Mouse (Mus musculus) T-cell, adult 2 months (primary cell): Measurements from ENCODE around the gene Eral1.

ENCODE experiments used
- DNase-seq: peaks from one replicate; pipeline ENCODE4 v3.0.0; 2022; ENCODE audit warnings: low spot score

The Eral1 gene

DNA sequence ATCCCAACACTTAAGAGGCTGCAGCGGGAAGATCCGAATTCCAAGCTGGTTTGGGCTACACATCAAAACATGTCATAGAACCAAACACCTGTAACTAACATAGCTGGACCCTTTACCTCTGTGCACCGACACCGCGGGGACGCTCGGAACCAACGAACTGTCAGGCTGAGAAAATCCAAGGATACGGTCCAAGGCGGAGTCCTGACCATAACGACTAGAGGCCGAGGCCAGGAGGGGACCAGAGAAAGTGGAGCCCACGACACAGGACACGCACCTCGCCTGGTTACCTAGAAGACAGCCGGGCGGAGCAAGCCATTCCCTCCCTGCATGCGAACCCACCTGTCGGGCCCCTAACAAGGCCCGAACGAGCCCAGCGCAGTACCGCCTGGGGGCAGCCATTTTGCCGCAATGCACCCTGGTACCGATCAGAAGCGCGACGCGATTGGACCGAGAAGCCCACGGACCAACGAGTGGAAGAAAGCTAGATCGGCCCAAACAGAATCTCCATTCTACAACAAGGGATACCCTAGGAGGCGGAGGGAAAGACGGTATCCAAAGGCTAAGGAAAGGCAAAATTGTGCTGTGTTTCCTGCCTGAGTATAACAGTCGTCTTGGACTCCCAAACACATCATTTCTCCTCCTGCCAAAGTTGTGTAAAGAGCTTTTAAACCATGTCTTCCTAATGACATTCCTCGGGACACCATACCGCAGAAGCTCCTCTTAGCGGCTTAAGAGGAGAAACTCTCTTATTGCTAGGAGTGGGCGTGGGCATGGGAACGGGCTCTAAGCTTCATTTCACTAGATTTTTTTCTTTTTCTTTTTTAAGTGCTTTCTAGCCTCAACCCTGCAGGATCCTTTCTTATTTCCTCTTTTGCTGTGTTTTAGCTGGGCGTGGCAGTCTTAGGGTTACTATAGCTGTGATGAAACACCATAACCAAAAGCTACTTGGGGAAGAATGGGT, at the start of gene Eral1:
Gene Eral1 (minus strand): TSS at position 423 of the 961 bp plus-strand sequence.
- DNase-seq, result peak; percentile 76

DNA sequence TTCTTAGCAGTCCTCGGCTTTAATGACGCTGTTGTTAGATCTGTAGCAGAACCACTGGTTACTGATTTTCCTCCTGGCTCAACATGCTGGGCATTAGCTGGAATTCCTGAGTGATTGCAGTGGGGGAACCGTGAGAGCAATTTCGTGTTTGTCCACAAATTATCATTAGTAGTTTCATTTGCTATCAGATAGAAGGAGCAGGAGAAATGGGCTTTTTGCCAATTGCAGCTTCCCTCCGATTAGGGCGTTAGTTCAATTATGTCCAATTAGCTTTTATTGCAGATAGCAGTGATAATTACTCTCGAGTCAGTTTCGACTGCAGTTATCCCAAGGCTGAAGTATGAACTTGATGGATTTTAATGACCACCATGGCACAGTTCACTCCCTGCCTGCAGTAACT, 49.3 kb upstream of the Eral1 start:
- DNase-seq, result no peak

DNA sequence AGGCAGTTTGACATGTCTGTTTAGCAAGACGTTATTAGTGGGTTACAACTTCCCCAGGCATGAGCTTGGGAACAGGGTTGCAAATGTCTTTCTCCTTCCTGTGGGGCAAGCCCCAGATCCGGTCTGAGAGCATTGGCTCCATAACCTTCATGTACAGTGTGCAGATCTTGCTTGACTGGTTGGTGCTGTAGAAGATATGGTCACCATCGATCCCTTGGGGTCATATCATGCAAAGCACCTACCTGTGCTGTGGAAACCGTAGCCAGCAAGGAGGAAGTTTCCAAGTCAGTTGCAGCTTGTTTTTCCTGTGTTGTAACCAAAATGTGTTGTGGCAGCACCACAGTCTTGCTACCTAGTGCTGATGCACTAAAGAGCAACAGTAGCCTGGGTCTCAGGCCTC, 46.6 kb upstream of the Eral1 start:
- no peak for DNase-seq

GRCm38 (mm10) chr11:78125691-78126090, 45.5 kb upstream of the Eral1 start:
- no peak for DNase-seq

DNA sequence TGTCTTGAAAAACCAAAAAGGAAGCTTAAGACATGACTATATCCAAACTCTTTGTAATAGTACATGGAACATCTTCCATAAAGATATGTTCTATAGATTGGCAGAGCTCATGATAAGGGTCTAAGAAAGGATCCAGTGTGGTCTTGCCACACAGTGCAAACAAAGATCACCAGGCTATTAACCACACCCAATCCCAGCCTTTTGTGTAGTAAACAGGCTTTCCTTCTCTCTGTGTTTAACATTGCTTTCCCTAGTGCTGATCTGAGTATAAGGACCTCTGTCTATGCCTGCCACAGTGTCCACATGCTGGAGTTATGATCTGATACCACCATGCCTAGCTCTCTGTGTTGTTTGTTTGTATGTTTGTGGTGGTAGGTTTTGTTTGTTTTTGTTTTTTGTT, 43.6 kb upstream of the Eral1 start:
- no peak for DNase-seq

GRCm38 (mm10) chr11:78122815-78123214, 42.6 kb upstream of the Eral1 start:
- DNase-seq, result no peak

DNA sequence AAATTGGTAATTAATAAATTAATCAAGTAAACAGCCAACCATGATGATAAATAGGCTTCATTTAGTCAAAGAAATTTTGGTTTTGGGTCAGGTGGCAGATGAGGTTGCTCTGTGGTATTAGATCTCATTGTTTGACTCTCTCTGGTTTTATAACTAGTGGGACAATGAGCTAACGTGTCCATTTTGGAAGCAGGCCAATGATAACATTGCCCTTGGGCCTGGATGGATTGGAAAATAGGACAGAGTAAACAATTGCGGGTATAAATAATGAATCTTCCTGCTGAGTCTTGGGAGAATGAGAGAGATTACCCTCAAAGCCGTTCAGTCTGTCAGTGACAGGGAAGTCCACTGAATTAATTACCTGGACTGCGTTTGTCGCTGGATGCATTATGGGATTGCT, 41.0 kb upstream of the Eral1 start:
- DNase-seq, result no peak

DNA sequence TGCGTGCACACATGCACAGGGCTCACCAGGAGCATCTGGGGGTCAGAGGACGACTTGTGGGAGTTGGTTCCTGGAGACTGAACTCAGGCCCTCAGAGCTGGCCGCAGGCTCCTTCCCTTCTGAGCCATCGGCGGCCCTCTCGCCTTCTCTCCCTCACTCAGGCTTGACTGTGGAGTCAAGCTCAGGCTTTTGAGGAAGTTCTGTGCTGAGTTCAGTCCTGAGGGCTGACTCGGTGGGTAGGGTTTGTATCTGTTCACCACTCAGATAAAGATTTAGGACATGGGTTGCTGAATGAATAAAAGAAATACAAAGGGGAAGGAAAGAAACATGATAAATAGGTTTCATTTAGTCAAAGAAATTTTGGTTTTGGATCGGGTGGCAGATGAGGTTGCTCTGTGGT, 39.7 kb upstream of the Eral1 start:
- no peak for DNase-seq

DNA sequence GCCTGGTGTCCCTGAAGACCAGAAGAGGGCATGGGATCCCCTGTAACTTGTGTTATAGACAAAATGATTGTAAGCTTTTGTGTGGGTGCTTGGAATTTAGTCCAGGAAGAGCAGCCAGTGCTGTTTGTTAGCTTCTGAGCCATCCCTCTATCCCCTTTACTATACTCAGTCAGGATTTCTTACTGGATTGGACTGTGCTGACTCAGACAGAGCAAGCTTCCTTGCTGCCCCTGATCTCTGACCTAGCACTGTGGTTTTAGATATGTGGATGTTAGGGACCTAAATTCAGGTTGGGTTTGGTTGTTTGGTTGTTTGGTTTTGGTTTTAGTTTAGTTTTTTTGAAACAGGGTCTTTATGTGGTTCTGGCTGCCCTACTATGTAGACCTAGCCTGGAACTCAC, 38.3 kb upstream of the Eral1 start:
- DNase-seq, result no peak

GRCm38 (mm10) chr11:78116146-78116410, 35.9 kb upstream of the Eral1 start:
- no peak for DNase-seq

DNA sequence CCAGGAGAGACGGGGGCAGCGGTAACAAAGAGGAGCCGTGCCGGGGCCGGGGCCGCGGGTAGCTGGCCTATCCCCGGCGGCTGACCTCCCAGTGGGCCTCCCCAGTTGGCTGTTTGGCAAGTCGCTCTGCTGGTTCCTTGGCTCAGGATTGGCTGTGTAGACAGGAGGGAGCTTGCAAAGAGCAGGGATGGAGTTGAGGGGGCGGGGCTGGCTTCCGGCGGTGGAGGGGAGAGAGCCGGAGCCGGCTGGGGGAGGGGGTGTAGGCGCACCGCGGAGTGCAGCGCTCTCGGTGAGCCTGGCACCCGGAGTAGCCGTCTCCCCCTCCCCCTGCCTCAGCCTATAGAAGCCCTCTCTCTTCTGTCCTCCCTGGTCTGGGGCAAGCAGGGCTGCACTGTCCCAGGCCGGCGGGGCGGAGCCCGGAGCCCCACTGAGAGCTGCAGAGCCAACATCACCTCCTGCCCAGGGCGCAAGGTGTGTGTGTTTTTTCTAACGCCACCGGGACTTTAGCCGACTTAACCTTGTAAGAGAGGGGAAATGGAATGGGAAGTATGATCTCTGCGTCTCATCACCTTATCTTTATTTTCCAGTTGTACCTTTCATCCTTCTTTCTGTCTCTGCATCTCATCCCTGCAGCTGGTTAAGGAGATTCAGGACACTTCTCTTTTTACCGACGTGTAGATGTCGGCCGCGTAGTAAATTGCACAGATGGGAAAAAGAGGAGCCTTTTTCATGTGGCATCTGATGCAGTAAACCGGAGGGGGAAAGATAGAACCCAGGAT, 35.4 kb upstream of the Eral1 start:
- peak; percentile 65 for DNase-seq

DNA sequence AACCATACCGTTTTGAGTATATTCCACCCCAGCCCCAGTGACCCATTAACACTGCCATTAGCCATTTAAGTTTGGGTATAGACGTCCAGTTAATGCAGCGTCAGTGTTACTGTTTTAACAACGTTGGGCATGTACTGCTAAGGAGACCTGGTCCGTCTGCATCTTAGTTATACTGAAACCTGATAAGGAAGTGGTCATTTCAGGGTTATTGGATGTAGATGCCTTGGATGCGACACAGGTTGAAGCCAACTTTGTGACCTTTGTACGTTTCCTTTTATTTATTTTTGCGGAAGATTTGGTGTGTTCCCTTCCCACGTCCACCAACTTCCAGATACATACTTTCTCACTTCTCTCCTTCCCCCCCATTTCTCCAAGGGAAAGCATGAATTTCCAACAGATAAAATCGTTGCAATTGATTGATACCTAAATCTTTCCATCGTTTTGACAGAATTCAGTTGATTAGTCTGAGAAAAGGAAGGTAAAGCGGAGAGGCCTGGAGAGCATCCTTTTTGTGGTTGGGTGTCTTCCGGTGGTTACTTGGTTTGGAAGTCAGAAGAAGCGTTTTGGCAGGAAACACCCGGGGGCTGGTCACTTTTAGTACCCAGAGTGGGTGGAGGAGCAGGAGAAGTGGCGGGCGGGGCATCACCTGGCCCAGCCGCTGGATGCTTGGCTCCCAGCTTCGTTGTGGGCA, 34.6 kb upstream of the Eral1 start:
- peak; percentile 39 for DNase-seq

DNA sequence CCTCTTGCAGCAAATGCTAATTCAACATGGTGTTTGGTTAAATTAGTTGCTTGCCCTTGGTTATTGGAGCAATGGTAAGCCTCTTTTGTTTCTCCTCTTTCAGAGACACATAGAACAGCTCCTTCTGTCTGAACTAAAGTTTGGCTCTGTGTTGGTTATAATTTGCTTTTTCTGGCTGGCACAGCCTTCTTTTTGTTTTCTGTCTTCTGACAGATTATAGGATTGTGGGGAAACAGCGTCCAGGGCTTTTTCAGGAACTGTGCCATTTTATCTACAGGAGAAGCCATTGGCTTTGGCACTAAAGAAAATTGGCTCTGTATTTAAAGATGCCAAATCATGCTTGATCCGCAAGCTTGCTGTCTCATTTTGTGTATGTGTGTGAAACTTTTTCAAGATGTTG, 33.4 kb upstream of the Eral1 start:
- no peak for DNase-seq

GRCm38 (mm10) chr11:78104501-78104900, 24.3 kb upstream of the Eral1 start:
- no peak for DNase-seq

- DNase-seq, result no peak
Observed at GRCm38 (mm10) chr11:78102958-78103747, 23.0 kb upstream of the Eral1 start.

DNA sequence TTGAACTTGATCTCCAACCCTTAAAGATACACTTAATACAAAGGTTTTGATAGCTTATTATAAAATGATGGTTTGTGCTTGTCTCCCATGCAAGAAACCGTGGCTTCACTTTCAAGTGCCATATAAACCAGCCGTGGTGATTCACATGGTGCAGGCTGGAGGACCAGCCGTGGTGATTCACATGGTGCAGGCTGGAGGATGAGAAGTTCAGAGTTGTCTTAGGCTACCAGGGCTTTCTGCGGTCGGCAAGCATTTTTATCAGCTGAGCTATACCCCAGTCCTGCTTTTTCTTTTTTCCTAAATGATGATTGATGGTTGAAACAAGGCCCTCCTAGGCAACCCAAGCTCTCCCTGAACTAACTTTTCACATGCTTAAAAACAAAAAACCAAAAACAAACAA, 22.0 kb upstream of the Eral1 start:
- no peak for DNase-seq

DNA sequence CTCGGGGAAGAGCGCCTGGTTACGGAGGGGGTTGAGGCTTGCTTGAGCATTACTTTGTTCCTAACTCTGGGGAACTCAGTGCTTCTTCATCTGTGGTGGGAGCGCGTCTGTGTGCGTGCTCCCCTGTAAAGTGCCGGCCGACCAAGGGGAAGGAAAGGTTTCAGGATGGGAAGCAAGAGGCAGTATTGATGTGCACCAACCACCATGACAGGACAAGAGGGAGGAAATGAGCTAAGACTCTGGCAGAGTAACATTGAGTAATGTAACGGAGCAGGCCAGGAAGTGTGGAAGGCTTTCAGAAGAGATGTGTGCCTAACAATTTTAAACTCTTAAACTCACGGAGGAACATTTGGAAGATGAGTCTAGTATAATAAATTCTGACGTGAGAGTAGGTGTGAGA, 20.6 kb upstream of the Eral1 start:
- DNase-seq, result no peak

GRCm38 (mm10) chr11:78097077-78097476, 16.9 kb upstream of the Eral1 start:
- DNase-seq, result no peak

DNA sequence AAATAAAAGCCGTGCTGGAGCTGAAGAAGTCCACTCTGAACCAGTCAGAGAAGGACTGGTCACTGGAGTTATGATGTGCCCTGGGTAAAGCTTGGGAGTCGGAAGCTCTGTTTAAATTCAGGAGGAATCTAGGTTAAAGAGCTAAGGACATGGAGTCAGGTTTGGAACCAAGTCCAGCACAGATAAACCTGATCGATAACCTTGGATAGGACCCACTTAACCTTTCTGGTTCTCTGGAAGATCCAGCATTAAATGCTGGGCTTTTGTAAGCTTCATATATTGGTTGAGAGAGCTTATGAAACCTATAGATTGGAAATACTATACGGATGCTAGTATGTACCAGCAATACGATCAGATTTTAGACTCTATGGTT, 14.9 kb upstream of the Eral1 start:
- DNase-seq, result no peak

DNA sequence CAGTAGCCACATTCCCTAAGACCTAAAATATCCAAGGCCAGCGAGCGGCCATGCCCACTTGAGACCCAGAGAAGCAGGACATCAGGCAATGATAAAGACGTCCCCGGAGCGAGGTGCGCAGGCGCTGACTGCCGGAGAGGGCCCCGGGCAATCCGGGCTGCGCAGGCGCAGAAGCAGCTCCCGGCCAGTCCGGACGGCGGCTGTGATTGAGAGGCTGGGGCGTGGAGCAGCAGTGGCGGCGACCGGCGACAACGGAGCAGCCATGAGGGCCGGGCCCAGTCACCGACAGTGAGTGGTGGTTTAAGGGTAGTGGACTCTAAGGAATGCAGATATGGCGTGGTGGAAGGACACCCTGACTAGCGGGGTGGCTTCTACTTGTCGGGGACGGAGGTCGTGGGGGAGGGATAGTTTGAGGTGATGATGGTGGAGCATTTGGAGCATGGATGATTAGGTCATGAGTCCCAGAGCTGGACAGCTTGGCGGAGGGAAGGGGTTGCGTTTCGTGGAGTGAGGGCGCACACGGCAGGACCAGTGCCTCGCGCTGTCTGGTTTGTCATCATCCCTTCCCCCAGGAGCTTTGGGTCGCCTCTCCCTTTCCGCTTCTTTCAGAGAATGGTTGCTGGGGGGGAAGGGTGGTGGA, 14.4 kb upstream of the Eral1 start, which contains the start of gene Fam222b:
Gene Fam222b (plus strand): TSS at position 157 of the 640 bp plus-strand sequence.
- DNase-seq, result peak; percentile 90

DNA sequence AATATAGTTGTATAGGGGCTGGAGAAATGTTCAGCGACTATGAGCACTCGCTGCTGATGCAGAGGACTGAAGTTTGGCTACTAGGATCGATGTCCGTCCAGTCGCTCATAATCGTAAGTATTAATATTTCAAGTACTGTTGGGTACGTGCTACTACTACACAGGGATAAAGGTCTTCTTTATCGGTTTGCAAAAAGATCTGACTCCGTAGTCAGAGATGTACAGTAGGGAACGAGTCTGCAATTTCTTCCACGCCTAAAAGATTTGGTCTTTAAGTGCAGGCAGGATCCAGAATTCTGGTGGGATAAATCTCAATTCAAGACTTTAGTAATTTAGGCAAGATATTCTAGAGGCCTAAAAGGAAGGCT, 13.9 kb upstream of the Eral1 start:
- no peak for DNase-seq
